Mouse (Mus musculus) intestine, postnatal 0 days (tissue): ENCODE results near the gene Mrps31. TPM values are rescaled to one million over a fixed set of nuclear protein-coding genes. Genes with fewer than 3 reads are reported as not detected.

Experiments used
- ATAC-seq: fragments of 200-750 bp; cut with Nextera tagmentation; 2 replicates; pipeline ENCODE4 v1.8.0; 2017; ENCODE audit warnings: mild to moderate bottlenecking, moderate TSS enrichment, moderate library complexity
- H3K27ac ChIP-seq: fragments of 300-500 bp; sonication (generic); 2 replicates; pipeline ENCODE4 v1.5.1; 2014; ENCODE audit warnings: mild to moderate bottlenecking, low read depth, low read length, moderate library complexity
- H3K27me3 ChIP-seq: fragments of 300-500 bp; sonication (generic); replicated peaks from 2 replicates; pipeline ENCODE4 v1.6.1; 2014; ENCODE audit warnings: low read length, mixed read lengths; ENCODE audit not compliant: control insufficient read depth, insufficient read depth
- H3K36me3 ChIP-seq: fragments of 300-500 bp; sonication (generic); 2 replicates; pipeline ENCODE4 v1.6.1; 2014; ENCODE audit warnings: mild to moderate bottlenecking, moderate library complexity; ENCODE audit not compliant: control insufficient read depth, insufficient read depth
- H3K4me1 ChIP-seq: fragments of 300-500 bp; sonication (generic); replicated peaks from 2 replicates; pipeline ENCODE4 v1.6.1; 2014; ENCODE audit warnings: antibody characterized with exemption, low read length, mixed read lengths; ENCODE audit not compliant: control insufficient read depth, insufficient read depth
- H3K4me2 ChIP-seq: fragments of 300-500 bp; sonication (generic); replicated peaks from 2 replicates; pipeline ENCODE4 v1.6.1; 2014; ENCODE audit warnings: low read depth, mild to moderate bottlenecking, moderate library complexity
- H3K4me3 ChIP-seq: fragments of 300-500 bp; sonication (generic); 2 replicates; pipeline ENCODE4 v1.5.1; 2014; ENCODE audit warnings: low read depth, low read length
- H3K9ac ChIP-seq: fragments of 300-500 bp; sonication (generic); 2 replicates; pipeline ENCODE4 v1.6.1; 2014; ENCODE audit warnings: mild to moderate bottlenecking, low read depth, low read length
- H3K9me3 ChIP-seq: fragments of 300-500 bp; sonication (generic); 2 replicates; pipeline ENCODE4 v1.6.1; 2016; ENCODE audit warnings: mixed run types; ENCODE audit not compliant: control insufficient read depth
- CTCF ChIP-seq: sonication (generic); IDR thresholded peaks from 2 replicates; pipeline ENCODE4 v1.5.1; 2016; ENCODE audit warnings: low read depth, mild to moderate bottlenecking, control low read depth, antibody characterized with exemption, moderate library complexity
- WGBS: fragments of 180-500 bp; shearing (Covaris S2); extraction: QIAGEN DNeasy Blood & Tissue Kit; methylation state at CpG from one replicate; pipeline ENCODE4 v1.1.7; 2014; 5-methylcytosine and 5-hydroxymethylcytosine counted together
- polyA plus RNA-seq: library from polyadenylated mRNA; unstranded; fragments of >200 nt; fragmentation: Nextera tagmentation; extraction: Ambion mirVana; gene quantifications from 2 replicates; pipeline ENCODE4 v1.2.1, GENCODE M21; 2015

Gene Mrps31
- polyA plus RNA-seq = 51.3 and 51.5 TPM in 2 replicates

GRCm38 (mm10) chr8:22411282-22411702, at the start of gene Mrps31:
Mrps31 (plus strand) TSS chr8:22411361.
- Histone ChIP-seq H3K27me3 (no peaks in the 10 kb centered on the region), H3K4me3 (peak within 1 kb of the TSS; percentile 82), H3K9me3 (no peaks in the 10 kb centered on the region), H3K4me1 (no peaks in the 10 kb centered on the region; the same call in 1 of the 2 replicates), H3K9ac (peak within 1 kb of the TSS; percentile 78), H3K27ac (peak within 1 kb of the TSS; percentile 86), H3K36me3 (0 out of 2 replicates have a peak, but pooled peaks cover 7% of the 10 kb centered on the region), H3K4me2 (peak within 1 kb of the TSS; percentile 81)
- TF ChIP-seq CTCF = 0 out of 2 replicates have a peak, but pooled peaks have one; percentile 1
- peak; percentile 67 for ATAC-seq
- under 1% methylated on average over 25 of the region's 25 CpGs for WGBS

DNA sequence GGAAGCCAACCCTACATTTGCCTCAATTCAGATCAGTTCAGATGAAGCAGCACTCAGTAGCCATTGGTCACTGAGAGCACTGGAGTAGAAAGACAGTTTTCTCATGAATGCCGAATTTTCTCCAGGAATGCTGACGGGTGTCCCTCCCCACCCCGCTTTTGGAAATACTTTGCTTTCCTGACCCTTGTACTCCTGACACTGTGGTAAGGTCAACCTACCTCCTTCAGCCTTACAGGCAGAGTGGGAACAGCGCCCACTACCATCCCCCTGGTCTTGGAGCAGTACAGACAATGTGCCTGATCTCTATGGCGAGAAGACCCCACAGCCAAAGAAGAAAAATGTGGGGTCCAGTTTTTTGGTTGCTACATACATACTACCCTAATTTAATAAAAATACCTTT, 34.9 kb upstream of the Mrps31 start:
- no peak for TF ChIP-seq CTCF
- Histone ChIP-seq H3K4me1 (no peaks in the 10 kb centered on the region), H3K27me3 (no peaks in the 10 kb centered on the region), H3K27ac (no peak overlapping the region), H3K36me3 (peaks cover 75% of the 10 kb centered on the region), H3K9me3 (no peaks in the 10 kb centered on the region), H3K9ac (no peak overlapping the region), H3K4me3 (no peak overlapping the region), H3K4me2 (no peak overlapping the region)
- ATAC-seq = no peak
- WGBS = 95% methylated on average over 5 of the region's 5 CpGs

DNA sequence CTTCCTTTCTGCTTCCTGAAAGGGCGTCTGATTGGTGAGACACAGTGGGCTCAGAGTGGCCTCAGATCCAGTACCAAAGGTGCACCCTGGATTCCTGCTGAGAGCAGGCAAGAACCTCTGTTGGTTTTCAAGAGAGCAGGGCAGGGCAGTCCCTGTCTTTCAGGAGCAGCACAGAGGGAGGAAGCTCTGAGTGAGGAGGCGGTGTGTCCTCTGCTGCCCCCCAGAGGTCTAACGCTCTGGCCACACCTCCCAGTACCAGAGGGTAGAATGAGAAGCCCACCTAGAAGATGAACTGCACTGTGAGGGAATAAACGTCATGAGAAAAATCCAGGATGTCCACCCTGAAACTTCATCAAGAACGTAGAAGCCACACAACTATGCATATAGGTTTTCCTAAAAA, 34.3 kb upstream of the Mrps31 start:
- H3K9ac ChIP-seq = no peak overlapping the region
- no peaks in the 10 kb centered on the region for H3K27me3 ChIP-seq
- no peak; the same call in 1 of the 2 replicates for ATAC-seq
- H3K4me3 ChIP-seq = no peak overlapping the region
- H3K9me3 ChIP-seq = no peaks in the 10 kb centered on the region
- no peaks in the 10 kb centered on the region for H3K4me1 ChIP-seq
- H3K4me2 ChIP-seq = no peak overlapping the region
- WGBS = 48% methylated on average over 5 of the region's 5 CpGs
- H3K36me3 ChIP-seq = peaks cover 77% of the 10 kb centered on the region
- no peak overlapping the region for H3K27ac ChIP-seq
- peak; percentile 83 for TF ChIP-seq CTCF

DNA sequence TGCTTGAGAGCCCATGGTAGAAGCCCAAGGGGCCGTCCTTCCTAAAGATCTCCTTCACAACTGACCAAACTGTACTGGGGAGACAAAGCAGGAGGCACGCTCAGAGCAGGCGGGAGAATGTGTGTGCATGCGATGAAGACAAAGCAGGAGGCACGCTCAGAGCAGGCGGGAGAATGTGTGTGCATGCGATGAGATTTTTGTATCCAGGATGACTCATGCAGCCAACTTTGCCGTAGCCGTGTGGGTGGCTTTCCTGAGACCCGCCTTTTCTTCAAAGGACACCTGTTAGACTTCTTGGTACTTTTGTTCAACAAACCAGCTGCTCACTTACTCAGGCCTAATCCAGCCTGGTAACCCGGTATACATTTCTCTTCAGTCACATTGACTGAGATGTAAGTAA, 30.2 kb upstream of the Mrps31 start:
- ATAC-seq = no peak
- no peak overlapping the region for H3K9ac ChIP-seq
- WGBS = 85% methylated on average over 11 of the region's 11 CpGs
- H3K9me3 ChIP-seq = no peaks in the 10 kb centered on the region
- no peak overlapping the region for H3K4me2 ChIP-seq
- no peak overlapping the region for H3K4me3 ChIP-seq
- TF ChIP-seq CTCF = no peak
- no peaks in the 10 kb centered on the region for H3K4me1 ChIP-seq
- H3K36me3 ChIP-seq = peaks cover 88% of the 10 kb centered on the region
- no peak overlapping the region for H3K27ac ChIP-seq
- H3K27me3 ChIP-seq = no peaks in the 10 kb centered on the region

GRCm38 (mm10) chr8:22382824-22383595, 28.2 kb upstream of the Mrps31 start:
- 86% methylated on average over 19 of the region's 19 CpGs for WGBS
- ATAC-seq = no peak

DNA sequence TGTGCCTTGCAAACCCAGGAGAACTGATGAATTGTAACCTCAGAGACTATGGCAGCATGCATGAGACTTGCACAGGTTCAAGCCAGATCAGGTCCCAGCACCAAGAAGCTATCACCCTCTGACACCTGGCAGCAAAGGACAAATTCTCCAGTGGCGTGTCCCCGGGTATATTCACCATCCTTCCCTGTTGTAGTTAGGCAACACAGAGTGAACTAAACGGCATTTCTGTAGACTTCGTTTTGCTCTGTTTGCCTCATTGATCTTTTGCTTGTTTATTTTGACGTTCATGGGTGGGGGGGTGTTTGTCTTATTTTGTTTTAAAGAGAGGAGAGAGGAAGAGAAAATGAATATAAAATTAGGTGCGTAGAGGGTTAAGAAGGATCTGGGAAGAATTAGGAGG, 26.0 kb upstream of the Mrps31 start:
- no peak for TF ChIP-seq CTCF
- H3K9ac ChIP-seq = no peak overlapping the region
- 84% methylated on average over 6 of the region's 6 CpGs for WGBS
- no peak overlapping the region for H3K4me2 ChIP-seq
- H3K4me1 ChIP-seq = no peaks in the 10 kb centered on the region
- no peaks in the 10 kb centered on the region for H3K9me3 ChIP-seq
- H3K36me3 ChIP-seq = peaks cover 95% of the 10 kb centered on the region
- no peaks in the 10 kb centered on the region for H3K27me3 ChIP-seq
- ATAC-seq = no peak
- H3K27ac ChIP-seq = no peak overlapping the region
- no peak overlapping the region for H3K4me3 ChIP-seq

More at GRCm38 (mm10) chr8:22382824-22383595, 28.2 kb upstream of the Mrps31 start:
- TF ChIP-seq CTCF = peak; percentile 43
- peaks cover 93% of the 10 kb centered on the region for H3K36me3 ChIP-seq
- H3K27ac ChIP-seq = no peak overlapping the region
- H3K9ac ChIP-seq = no peak overlapping the region
- H3K4me1 ChIP-seq = no peaks in the 10 kb centered on the region
- H3K4me2 ChIP-seq = no peak overlapping the region
- H3K27me3 ChIP-seq = no peaks in the 10 kb centered on the region
- no peak overlapping the region for H3K4me3 ChIP-seq
- H3K9me3 ChIP-seq = no peaks in the 10 kb centered on the region
